Mouse (Mus musculus) cerebellum, adult 2 months (tissue): ENCODE data around the gene Dtnb.

Experiments
- CTCF ChIP-seq: fragments of 200-500 bp; IDR thresholded peaks from 2 replicates; pipeline ENCODE4 v1.5.1; 2011; ENCODE audit warnings: low read depth, mild to moderate bottlenecking, control low read depth, low read length, moderate library complexity, borderline replicate concordance; ENCODE audit not compliant: insufficient read depth
- POLR2A ChIP-seq: fragments of 200-500 bp; IDR thresholded peaks from 2 replicates; pipeline ENCODE4 v1.6.1; 2011; ENCODE audit warnings: low read length, control low read depth, borderline replicate concordance; ENCODE audit not compliant: insufficient read depth

- TF ChIP-seq CTCF (no peak), POLR2A (no peak)
These were observed 34.1 kb upstream of the Dtnb start for GRCm38 (mm10) chr12:3538036-3538435.
